Mouse (Mus musculus) heart, embryonic 13.5 days (tissue): Measurements from ENCODE around the gene Rpl37a. TPM values are rescaled to one million over a fixed set of nuclear protein-coding genes. Genes with fewer than 3 reads are reported as not detected.

ENCODE experiments used
- ATAC-seq: fragments of 200-750 bp; cut with Nextera tagmentation; 2 replicates; pipeline ENCODE4 v1.8.0; 2017; ENCODE audit warnings: moderate TSS enrichment; ENCODE audit not compliant: insufficient number of reproducible peaks, low FRiP score, low TSS enrichment; ENCODE audit errors: extremely low read depth
- H3K27ac ChIP-seq: fragments of 300-500 bp; sonication (generic); replicated peaks from 2 replicates; pipeline ENCODE4 v1.5.1; 2015; ENCODE audit warnings: moderate library complexity, mild to moderate bottlenecking, inconsistent platforms
- H3K27me3 ChIP-seq: fragments of 300-500 bp; sonication (generic); replicated peaks from 2 replicates; pipeline ENCODE4 v1.6.1; 2015; ENCODE audit warnings: mild to moderate bottlenecking, inconsistent platforms
- H3K36me3 ChIP-seq: fragments of 300-500 bp; sonication (generic); 2 replicates; pipeline ENCODE4 v1.6.1; 2015; ENCODE audit warnings: mild to moderate bottlenecking, inconsistent platforms
- H3K4me1 ChIP-seq: fragments of 300-500 bp; sonication (generic); 2 replicates; pipeline ENCODE4 v1.6.1; 2015; ENCODE audit warnings: inconsistent platforms
- H3K4me2 ChIP-seq: fragments of 300-500 bp; sonication (generic); 2 replicates; pipeline ENCODE4 v1.6.1; 2015; ENCODE audit warnings: inconsistent platforms, mild to moderate bottlenecking, moderate library complexity
- H3K4me3 ChIP-seq: fragments of 300-500 bp; sonication (generic); 2 replicates; pipeline ENCODE4 v1.5.1; 2015; ENCODE audit warnings: moderate library complexity, mild to moderate bottlenecking, inconsistent platforms
- H3K9ac ChIP-seq: fragments of 300-500 bp; sonication (generic); 2 replicates; pipeline ENCODE4 v1.6.1; 2015; ENCODE audit warnings: inconsistent platforms, mild to moderate bottlenecking, moderate library complexity
- H3K9me3 ChIP-seq: fragments of 300-500 bp; sonication (generic); 2 replicates; pipeline ENCODE4 v1.6.1; 2016; ENCODE audit warnings: inconsistent platforms
- WGBS: fragments of 180-500 bp; shearing (Covaris S2); methylation state at CpG from one replicate; pipeline ENCODE4 v1.1.7; 2015; ENCODE audit warnings: mixed read lengths; 5-methylcytosine and 5-hydroxymethylcytosine counted together
- polyA plus RNA-seq: library from polyadenylated mRNA; unstranded; fragments of >200 nt; fragmentation: Nextera tagmentation; extraction: Ambion mirVana; gene quantifications from 2 replicates; pipeline ENCODE4 v1.2.1, GENCODE M21; 2015

Rpl37a gene
- polyA plus RNA-seq, 1 experiment from 2014 or later, result 1,013 TPM

GRCm38 (mm10) chr1:72716926-72717325 is 5.8 kb downstream of the Rpl37a start:
- 12% methylated on average over 5 of the region's 5 CpGs for WGBS

GRCm38 (mm10) chr1:72717540-72717939 is 6.5 kb downstream of the Rpl37a start:
- Histone ChIP-seq H3K4me2 (no peak overlapping the region), H3K27ac (no peak overlapping the region), H3K9me3 (no peaks in the 10 kb centered on the region), H3K9ac (no peak overlapping the region), H3K27me3 (no peaks in the 10 kb centered on the region), H3K4me1 (peaks cover 13% of the 10 kb centered on the region), H3K36me3 (peaks cover 42% of the 10 kb centered on the region), H3K4me3 (no peak overlapping the region)
- 89% methylated on average over 7 of the region's 7 CpGs for WGBS
- no peak for ATAC-seq

More at GRCm38 (mm10) chr1:72716926-72717325, 5.8 kb downstream of the Rpl37a start:
- H3K27ac ChIP-seq, result no peak overlapping the region
- H3K9me3 ChIP-seq, result no peaks in the 10 kb centered on the region
- no peaks in the 10 kb centered on the region for H3K27me3 ChIP-seq
- H3K4me2 ChIP-seq, result no peak overlapping the region
- peaks cover 16% of the 10 kb centered on the region for H3K4me1 ChIP-seq
- no peak for ATAC-seq
- H3K4me3 ChIP-seq, result no peak overlapping the region
- peaks cover 48% of the 10 kb centered on the region for H3K36me3 ChIP-seq
- H3K9ac ChIP-seq, result no peak overlapping the region

GRCm38 (mm10) chr1:72718846-72719245 is 7.8 kb downstream of the Rpl37a start:
- H3K4me2 ChIP-seq, result no peak overlapping the region
- H3K27me3 ChIP-seq, result no peaks in the 10 kb centered on the region
- peaks cover 30% of the 10 kb centered on the region for H3K36me3 ChIP-seq
- H3K27ac ChIP-seq, result no peak overlapping the region
- peaks cover 7% of the 10 kb centered on the region; the same call in 1 of the 2 replicates for H3K4me1 ChIP-seq
- H3K4me3 ChIP-seq, result no peak overlapping the region
- H3K9ac ChIP-seq, result no peak overlapping the region
- WGBS, result 23% methylated on average over 5 of the region's 5 CpGs
- ATAC-seq, result no peak
- H3K9me3 ChIP-seq, result no peaks in the 10 kb centered on the region

- Histone ChIP-seq H3K9me3 (no peaks in the 10 kb centered on the region), H3K9ac (no peak overlapping the region), H3K4me2 (no peak overlapping the region), H3K27me3 (no peaks in the 10 kb centered on the region), H3K4me1 (peaks cover 7% of the 10 kb centered on the region; the same call in 1 of the 2 replicates), H3K4me3 (no peak overlapping the region), H3K27ac (no peak overlapping the region), H3K36me3 (peaks cover 16% of the 10 kb centered on the region)
- 61% methylated on average over 6 of the region's 6 CpGs for WGBS
- ATAC-seq, result no peak
Measured at GRCm38 (mm10) chr1:72720115-72720725, 9.1 kb downstream of the Rpl37a start.

- ATAC-seq, result no peak
- no peak overlapping the region for H3K27ac ChIP-seq
- no peaks in the 10 kb centered on the region for H3K9me3 ChIP-seq
- H3K4me2 ChIP-seq, result no peak overlapping the region
- 34% methylated on average over 8 of the region's 8 CpGs for WGBS
- H3K9ac ChIP-seq, result no peak overlapping the region
- H3K4me1 ChIP-seq, result peaks cover 7% of the 10 kb centered on the region; the same call in 1 of the 2 replicates
- peaks cover 4% of the 10 kb centered on the region; the same call in 1 of the 2 replicates for H3K36me3 ChIP-seq
- no peak overlapping the region for H3K4me3 ChIP-seq
- H3K27me3 ChIP-seq, result no peaks in the 10 kb centered on the region
Measured at GRCm38 (mm10) chr1:72722646-72723045, 11.6 kb downstream of the Rpl37a start.

GRCm38 (mm10) chr1:72724354-72724753 is 13.3 kb downstream of the Rpl37a start:
- no peak overlapping the region for H3K9ac ChIP-seq
- H3K9me3 ChIP-seq, result no peaks in the 10 kb centered on the region
- H3K4me3 ChIP-seq, result no peak overlapping the region
- peaks cover 7% of the 10 kb centered on the region; the same call in 1 of the 2 replicates for H3K4me1 ChIP-seq
- H3K4me2 ChIP-seq, result no peak overlapping the region
- 87% methylated on average over 2 of the region's 2 CpGs for WGBS
- 0 out of 2 replicates have a peak, but pooled peaks cover 1% of the 10 kb centered on the region for H3K36me3 ChIP-seq
- ATAC-seq, result no peak
- no peak overlapping the region for H3K27ac ChIP-seq
- 0 out of 2 replicates have a peak, but pooled peaks cover 5% of the 10 kb centered on the region for H3K27me3 ChIP-seq

GRCm38 (mm10) chr1:72725941-72726340 is 14.9 kb downstream of the Rpl37a start:
- 91% methylated on average over 13 of the region's 13 CpGs for WGBS
- no peak overlapping the region for H3K4me2 ChIP-seq
- H3K27ac ChIP-seq, result no peak overlapping the region
- H3K27me3 ChIP-seq, result 0 out of 2 replicates have a peak, but pooled peaks cover 5% of the 10 kb centered on the region
- no peaks in the 10 kb centered on the region for H3K36me3 ChIP-seq
- peaks cover 7% of the 10 kb centered on the region; the same call in 1 of the 2 replicates for H3K4me1 ChIP-seq
- H3K9me3 ChIP-seq, result no peaks in the 10 kb centered on the region
- no peak for ATAC-seq
- H3K9ac ChIP-seq, result no peak overlapping the region
- no peak overlapping the region for H3K4me3 ChIP-seq

- 78% methylated on average over 4 of the region's 4 CpGs for WGBS
- no peaks in the 10 kb centered on the region for H3K9me3 ChIP-seq
- H3K27me3 ChIP-seq, result peaks cover 13% of the 10 kb centered on the region
- no peak overlapping the region for H3K9ac ChIP-seq
- ATAC-seq, result no peak
- no peaks in the 10 kb centered on the region for H3K4me1 ChIP-seq
- H3K4me2 ChIP-seq, result no peak overlapping the region
- H3K4me3 ChIP-seq, result no peak overlapping the region
- H3K36me3 ChIP-seq, result no peaks in the 10 kb centered on the region
- no peak overlapping the region for H3K27ac ChIP-seq
Measured at GRCm38 (mm10) chr1:72728781-72729180, 17.7 kb downstream of the Rpl37a start.

- no peaks in the 10 kb centered on the region for H3K9me3 ChIP-seq
- H3K27me3 ChIP-seq, result peaks cover 17% of the 10 kb centered on the region
- no peak overlapping the region for H3K4me3 ChIP-seq
- H3K4me2 ChIP-seq, result no peak overlapping the region
- H3K36me3 ChIP-seq, result no peaks in the 10 kb centered on the region
- 80% methylated on average over 10 of the region's 10 CpGs for WGBS
- no peaks in the 10 kb centered on the region for H3K4me1 ChIP-seq
- H3K9ac ChIP-seq, result no peak overlapping the region
- no peak for ATAC-seq
- H3K27ac ChIP-seq, result no peak overlapping the region
Measured at GRCm38 (mm10) chr1:72730126-72730525, 19.0 kb downstream of the Rpl37a start.

GRCm38 (mm10) chr1:72733191-72733691 is 22.2 kb downstream of the Rpl37a start:
- Histone ChIP-seq H3K4me3 (no peak overlapping the region), H3K4me2 (no peak overlapping the region), H3K36me3 (no peaks in the 10 kb centered on the region), H3K4me1 (peaks cover 13% of the 10 kb centered on the region), H3K9me3 (no peaks in the 10 kb centered on the region), H3K27me3 (peaks cover 21% of the 10 kb centered on the region), H3K9ac (no peak overlapping the region), H3K27ac (no peak overlapping the region)
- ATAC-seq, result no peak
- WGBS, result 84% methylated on average over 9 of the region's 9 CpGs

- ATAC-seq, result no peak
- 35% methylated on average over 13 of the region's 13 CpGs for WGBS
- no peak overlapping the region for H3K27ac ChIP-seq
- H3K27me3 ChIP-seq, result peaks cover 18% of the 10 kb centered on the region
- H3K36me3 ChIP-seq, result no peaks in the 10 kb centered on the region
- no peak overlapping the region for H3K4me3 ChIP-seq
- peak overlapping the region; percentile 17 for H3K4me2 ChIP-seq
- peaks cover 13% of the 10 kb centered on the region for H3K4me1 ChIP-seq
- no peak overlapping the region for H3K9ac ChIP-seq
- H3K9me3 ChIP-seq, result no peaks in the 10 kb centered on the region
Measured at GRCm38 (mm10) chr1:72736397-72737125, 25.5 kb downstream of the Rpl37a start.
